30 mouse cellular contexts compared by ENCODE assay signal in the genomic region with DNA sequence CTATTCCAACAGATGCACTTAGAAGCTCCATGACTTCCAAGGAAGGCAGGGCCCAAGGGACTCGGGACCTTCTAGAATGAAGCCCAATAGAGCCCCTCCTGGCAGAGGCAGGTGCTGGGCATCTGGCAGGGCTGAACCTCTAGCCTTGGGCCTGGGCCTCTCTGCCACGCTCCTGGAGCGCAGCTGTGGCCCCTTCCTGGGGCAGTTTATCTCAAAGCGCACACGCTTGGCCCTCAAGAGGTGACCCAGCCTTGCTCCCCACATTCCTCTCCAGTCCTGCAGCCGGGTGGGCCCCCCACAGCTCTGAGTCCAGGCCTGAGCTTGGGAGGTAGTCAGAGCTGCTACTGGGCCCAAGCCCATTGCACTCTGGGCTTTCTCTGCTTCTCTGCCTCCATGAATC. TPM values are rescaled to one million over a fixed set of nuclear protein-coding genes. Genes with fewer than 3 reads are reported as not detected.
DNase-seq lines count a peak whose midpoint lies in the region; ATAC-seq lines count a peak whose summit lies in the region.
"Had no signal": no experiment of that assay in that cellular context is flagged by ENCODE, and none has a peak within 500 bp of the region (broad histone marks: within the 10 kb centered on the region; RNA-seq: fewer than 3 reads in every experiment).

No protein-coding gene starts in this region.

- ATAC-seq in forebrain, embryonic 16.5 days = no peak
- 0 out of 2 replicates have a peak, but pooled peaks have one; percentile 42 for ATAC-seq in lung, embryonic 16.5 days (ENCODE audit: low read depth)
- ATAC-seq in megakaryocyte progenitor cell, adult 5-6 weeks (replicated peaks; ENCODE audit: poor library complexity) = no peak
- ATAC-seq: hindbrain, embryonic 16.5 days; intestine, embryonic 15.5 days had no signal

- DNase-seq in forebrain, embryonic 10.5 days (ENCODE audit: extremely low spot score, low spot score) = no peak
- DNase-seq in lung, postnatal 14 days = no peak
- DNase-seq in limb, embryonic 10.5 days (ENCODE audit: low spot score) = no peak
- DNase-seq in testis, postnatal 10 days (ENCODE audit: low spot score) = peak; percentile 53
- DNase-seq: B cell, adult 2 months; cerebellum, adult 18-20 months; cerebellum, postnatal 14 days; gastrocnemius, adult 2 months; heart, postnatal 4 days; kidney, adult 8-10 months; kidney, postnatal 14 days; lung, postnatal 10 days; midbrain, embryonic 14.5 days had no signal

- H3K4me3 ChIP-seq in forebrain, embryonic 10.5 days = no peak overlapping the region
- H3K4me3 ChIP-seq in forebrain, embryonic 16.5 days (replicated peaks; ENCODE audit: low read length) = no peak overlapping the region
- no peak overlapping the region for H3K4me3 ChIP-seq in lung, embryonic 16.5 days (ENCODE audit: low read length)
- H3K4me3 ChIP-seq in limb, embryonic 10.5 days = no peak overlapping the region
- H3K4me3 ChIP-seq: embryonic facial prominence, embryonic 12.5 days; forebrain, embryonic 12.5 days; gastrocnemius, adult 2 months; intestine, embryonic 15.5 days; layer of hippocampus, adult 2 months; liver, embryonic 15.5 days; megakaryocyte, embryonic 14.5 days; neural tube, embryonic 12.5 days had no signal

- H3K9ac ChIP-seq in forebrain, embryonic 16.5 days (replicated peaks; ENCODE audit: low read depth, low read length) = no peak overlapping the region
- H3K9ac ChIP-seq in lung, embryonic 16.5 days (ENCODE audit: low read length) = no peak overlapping the region
- H3K9ac ChIP-seq: embryonic facial prominence, embryonic 12.5 days; forebrain, embryonic 12.5 days; intestine, embryonic 15.5 days; liver, embryonic 15.5 days; neural tube, embryonic 12.5 days had no signal

- H3K4me2 ChIP-seq in forebrain, embryonic 16.5 days (ENCODE audit: low read length) = no peak overlapping the region
- no peak overlapping the region for H3K4me2 ChIP-seq in lung, embryonic 16.5 days (ENCODE audit: low read depth, low read length)
- H3K4me2 ChIP-seq: embryonic facial prominence, embryonic 12.5 days; forebrain, embryonic 12.5 days; intestine, embryonic 15.5 days; liver, embryonic 15.5 days; neural tube, embryonic 12.5 days had no signal

- WGBS in forebrain, embryonic 10.5 days = 79% methylated on average over 6 of the region's 6 CpGs
- 79% methylated on average over 6 of the region's 6 CpGs for WGBS in forebrain, embryonic 16.5 days
- 45% methylated on average over 6 of the region's 6 CpGs for WGBS in lung, embryonic 16.5 days
- WGBS in limb, embryonic 10.5 days = 80% methylated on average over 6 of the region's 6 CpGs

- H3K27me3 ChIP-seq in forebrain, embryonic 10.5 days (ENCODE audit: poor library complexity, severe bottlenecking) = peaks cover 39% of the 10 kb centered on the region
- H3K27me3 ChIP-seq in forebrain, embryonic 16.5 days (replicated peaks; ENCODE audit: control insufficient read depth, insufficient read depth, low read length) = peaks cover 6% of the 10 kb centered on the region
- no peaks in the 10 kb centered on the region for H3K27me3 ChIP-seq in lung, embryonic 16.5 days (ENCODE audit: control insufficient read depth, insufficient read depth, low read depth, low read length)
- peaks cover 17% of the 10 kb centered on the region for H3K27me3 ChIP-seq in limb, embryonic 10.5 days (ENCODE audit: low read depth, poor library complexity, severe bottlenecking)
- H3K27me3 ChIP-seq: CH12.LX; intestine, embryonic 15.5 days had no signal

- no peaks in the 10 kb centered on the region for H3K36me3 ChIP-seq in forebrain, embryonic 10.5 days (replicated peaks)
- H3K36me3 ChIP-seq in forebrain, embryonic 16.5 days (ENCODE audit: control insufficient read depth, insufficient read depth) = no peaks in the 10 kb centered on the region
- no peaks in the 10 kb centered on the region for H3K36me3 ChIP-seq in lung, embryonic 16.5 days (ENCODE audit: control insufficient read depth, insufficient read depth, low read length)
- H3K36me3 ChIP-seq in limb, embryonic 10.5 days = no peaks in the 10 kb centered on the region
- H3K36me3 ChIP-seq: embryonic facial prominence, embryonic 12.5 days; forebrain, embryonic 12.5 days; intestine, embryonic 15.5 days; liver, embryonic 15.5 days; neural tube, embryonic 12.5 days had no signal

- no peaks in the 10 kb centered on the region for H3K9me3 ChIP-seq in forebrain, embryonic 10.5 days
- no peaks in the 10 kb centered on the region for H3K9me3 ChIP-seq in forebrain, embryonic 16.5 days (ENCODE audit: control insufficient read depth, low read length)
- no peaks in the 10 kb centered on the region for H3K9me3 ChIP-seq in lung, embryonic 16.5 days (ENCODE audit: control insufficient read depth, low read length)
- H3K9me3 ChIP-seq in limb, embryonic 10.5 days (replicated peaks) = no peaks in the 10 kb centered on the region
- H3K9me3 ChIP-seq: embryonic facial prominence, embryonic 12.5 days; forebrain, embryonic 12.5 days; intestine, embryonic 15.5 days; liver, embryonic 15.5 days; megakaryocyte, embryonic 14.5 days; neural tube, embryonic 12.5 days had no signal

- 0 out of 2 replicates have a peak overlapping the region, but pooled peaks have one; percentile 35 for H3K27ac ChIP-seq in forebrain, embryonic 10.5 days
- no peak overlapping the region for H3K27ac ChIP-seq in forebrain, embryonic 16.5 days (ENCODE audit: low read length)
- no peak overlapping the region for H3K27ac ChIP-seq in lung, embryonic 16.5 days (ENCODE audit: low read length)
- H3K27ac ChIP-seq in limb, embryonic 10.5 days = peak overlapping the region; percentile 15; the same call in 1 of the 2 replicates
- H3K27ac ChIP-seq: embryonic facial prominence, embryonic 12.5 days; forebrain, embryonic 12.5 days; gastrocnemius, adult 2 months; intestine, embryonic 15.5 days; layer of hippocampus, adult 2 months; liver, embryonic 15.5 days; neural tube, embryonic 12.5 days had no signal

- peaks cover 53% of the 10 kb centered on the region for H3K4me1 ChIP-seq in forebrain, embryonic 10.5 days
- H3K4me1 ChIP-seq in forebrain, embryonic 16.5 days (replicated peaks; ENCODE audit: control insufficient read depth, insufficient read depth, low read length) = no peaks in the 10 kb centered on the region
- peaks cover 9% of the 10 kb centered on the region for H3K4me1 ChIP-seq in lung, embryonic 16.5 days (replicated peaks; ENCODE audit: control insufficient read depth, insufficient read depth, low read length)
- H3K4me1 ChIP-seq in limb, embryonic 10.5 days = peaks cover 20% of the 10 kb centered on the region
- H3K4me1 ChIP-seq: intestine, embryonic 15.5 days had no signal

RNA-seq across cellular contexts. Expression of a gene that starts 5.0 kb away (rescaled TPM):
- polyA plus RNA-seq in forebrain, embryonic 10.5 days (2016; fragmentation: Nextera tagmentation; extraction: Ambion mirVana) = 0.33 and 0.69 TPM in 2 replicates
- 0.84 TPM in 1 of 2 replicates, not detected in the other for polyA plus RNA-seq in forebrain, embryonic 16.5 days (2015; fragmentation: Nextera tagmentation; extraction: Ambion mirVana)
- 0.21 TPM in 1 of 2 replicates, not detected in the other for polyA plus RNA-seq in lung, embryonic 16.5 days (2015; fragmentation: Nextera tagmentation; extraction: Ambion mirVana)
- polyA plus RNA-seq in limb, embryonic 10.5 days (2016; fragmentation: Nextera tagmentation; extraction: Ambion mirVana) = not detected in 2 replicates
- not detected in 2 replicates for total RNA-seq in megakaryocyte progenitor cell, adult 5-6 weeks (2015)
- not detected in 2 replicates for total RNA-seq in megakaryocyte progenitor cell, adult 5-6 weeks (2017)
- total RNA-seq: gastrocnemius, adult 2 months; heart, adult 8-10 months; layer of hippocampus, adult 2 months; layer of hippocampus, postnatal 25 days; MEL had no signal
- polyA plus RNA-seq: heart, embryonic 16.5 days; hindbrain, embryonic 16.5 days; limb, embryonic 11.5 days; midbrain, embryonic 14.5 days had no signal

Comparison
In these comparisons a context has a peak if more than half of its experiments do, and no peak if none do; other contexts are left out.
1. H3K27ac ChIP-seq: peak in forebrain, embryonic 10.5 days (single experiment) and limb, embryonic 10.5 days (single experiment); none in forebrain, embryonic 16.5 days (single experiment) and lung, embryonic 16.5 days (single experiment).